Mouse (Mus musculus) liver, embryonic 16.5 days (tissue): ENCODE data around the gene Naa35. TPM values are rescaled to one million over a fixed set of nuclear protein-coding genes. Genes with fewer than 3 reads are reported as not detected.

Source experiments
- ATAC-seq: fragments of 200-750 bp; cut with Nextera tagmentation; 2 replicates; pipeline ENCODE4 v1.8.0; 2017; ENCODE audit warnings: low read depth, mild to moderate bottlenecking, moderate number of reproducible peaks, moderate library complexity
- H3K27ac ChIP-seq: fragments of 300-500 bp; sonication (generic); 2 replicates; pipeline ENCODE4 v1.5.1; 2014; ENCODE audit warnings: mild to moderate bottlenecking, low read length
- H3K27me3 ChIP-seq: fragments of 300-500 bp; sonication (generic); 2 replicates; pipeline ENCODE4 v1.6.1; 2014; ENCODE audit warnings: low read depth, low read length, mixed read lengths; ENCODE audit not compliant: control insufficient read depth, insufficient read depth
- H3K36me3 ChIP-seq: fragments of 300-500 bp; sonication (generic); 2 replicates; pipeline ENCODE4 v1.6.1; 2014; ENCODE audit warnings: mild to moderate bottlenecking; ENCODE audit not compliant: control insufficient read depth, insufficient read depth
- H3K4me1 ChIP-seq: fragments of 300-500 bp; sonication (generic); 2 replicates; pipeline ENCODE4 v1.6.1; 2014; ENCODE audit warnings: low read depth, low read length, mixed read lengths; ENCODE audit not compliant: control insufficient read depth
- H3K4me2 ChIP-seq: fragments of 300-500 bp; sonication (generic); 2 replicates; pipeline ENCODE4 v1.6.1; 2014; ENCODE audit warnings: low read depth, low read length, mixed read lengths
- H3K4me3 ChIP-seq: fragments of 300-500 bp; sonication (generic); 2 replicates; pipeline ENCODE4 v1.5.1; 2014; ENCODE audit warnings: low read depth, mild to moderate bottlenecking, low read length
- H3K9ac ChIP-seq: fragments of 300-500 bp; sonication (generic); 2 replicates; pipeline ENCODE4 v1.6.1; 2014; ENCODE audit warnings: low read depth, low read length
- H3K9me3 ChIP-seq: fragments of 300-500 bp; sonication (generic); replicated peaks from 2 replicates; pipeline ENCODE4 v1.6.1; 2016; ENCODE audit warnings: low read length; ENCODE audit not compliant: control insufficient read depth
- WGBS: fragments of 180-500 bp; shearing (Covaris S2); extraction: QIAGEN DNeasy Blood & Tissue Kit; methylation state at CpG from one replicate; pipeline ENCODE4 v1.1.7; 2014; ENCODE audit not compliant: insufficient replicate concordance; 5-methylcytosine and 5-hydroxymethylcytosine counted together
- polyA plus RNA-seq: library from polyadenylated mRNA; unstranded; fragments of >200 nt; fragmentation: Nextera tagmentation; extraction: Ambion mirVana; gene quantifications from 2 replicates; pipeline ENCODE4 v1.2.1, GENCODE M21; 2015

Naa35 gene
- polyA plus RNA-seq, 1 experiment from 2014 or later = 23.0 TPM

DNA sequence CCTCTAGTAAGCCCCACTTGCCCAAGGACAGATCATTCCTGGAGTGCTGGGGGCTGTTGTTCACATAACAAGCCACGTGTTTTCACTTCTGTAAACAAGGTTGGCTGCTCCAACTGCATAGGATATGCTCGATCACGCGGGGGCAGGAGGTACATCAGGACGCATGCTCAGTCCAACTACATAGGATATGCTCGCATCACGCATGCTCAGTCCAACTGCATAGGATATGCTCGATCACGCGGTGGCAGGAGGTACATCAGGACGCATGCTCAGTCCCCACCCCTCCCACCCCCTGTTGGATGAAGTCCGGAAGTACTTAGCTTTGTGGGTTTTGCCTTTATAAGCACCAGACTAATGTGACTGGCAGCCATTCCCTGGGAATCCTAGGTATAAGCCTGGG is 76.9 kb downstream of the Naa35 start:
- 91% methylated on average over 12 of the region's 12 CpGs for WGBS
- Histone ChIP-seq H3K27me3 (no peaks in the 10 kb centered on the region), H3K36me3 (peaks cover 56% of the 10 kb centered on the region), H3K9ac (no peak overlapping the region), H3K4me1 (peaks cover 3% of the 10 kb centered on the region; the same call in 1 of the 2 replicates), H3K9me3 (no peaks in the 10 kb centered on the region), H3K27ac (no peak overlapping the region), H3K4me2 (no peak overlapping the region), H3K4me3 (no peak overlapping the region)
- ATAC-seq = no peak

DNA sequence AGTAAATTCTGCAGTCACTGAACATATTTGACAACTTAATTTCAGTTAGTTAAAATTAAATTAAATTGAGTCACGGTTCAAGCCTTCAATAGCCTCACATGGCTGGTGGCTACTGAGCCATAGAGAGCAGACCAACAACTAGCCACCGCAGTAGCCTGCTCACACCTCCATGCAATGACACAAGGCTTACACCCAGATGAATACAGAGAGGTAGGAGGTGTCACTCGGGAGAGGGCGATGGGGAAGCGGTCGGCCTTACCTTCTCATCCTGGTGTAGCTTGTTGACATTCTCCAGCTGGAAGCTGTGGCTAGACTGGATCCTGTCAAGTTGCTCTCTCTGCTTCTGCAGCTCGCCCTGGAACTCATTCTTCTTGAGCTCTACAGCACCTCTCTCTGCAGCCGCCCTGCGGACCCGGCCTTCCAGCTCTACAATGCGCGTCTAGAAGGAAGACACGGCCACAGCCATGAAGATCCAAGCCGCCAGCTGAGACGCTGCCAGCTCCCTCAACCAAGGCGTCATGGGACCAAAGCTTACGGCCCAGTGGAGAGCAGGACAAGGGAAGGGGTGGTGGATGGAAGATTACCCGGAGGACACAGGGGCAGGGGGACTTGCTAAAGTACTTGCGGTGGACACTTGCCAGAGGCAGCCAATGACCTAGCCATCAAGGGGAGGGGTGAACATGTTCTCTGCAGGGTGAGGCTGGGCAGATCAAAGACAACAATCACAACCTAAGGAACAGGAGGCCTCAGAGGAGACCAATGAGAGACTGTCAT is 79.1 kb downstream of the Naa35 start:
- ATAC-seq = no peak
- 92% methylated on average over 19 of the region's 19 CpGs for WGBS
- Histone ChIP-seq H3K27me3 (no peaks in the 10 kb centered on the region), H3K4me1 (peaks cover 21% of the 10 kb centered on the region), H3K4me3 (no peak overlapping the region), H3K9me3 (no peaks in the 10 kb centered on the region), H3K9ac (no peak overlapping the region), H3K36me3 (peaks cover 46% of the 10 kb centered on the region), H3K27ac (no peak overlapping the region), H3K4me2 (no peak overlapping the region)

DNA sequence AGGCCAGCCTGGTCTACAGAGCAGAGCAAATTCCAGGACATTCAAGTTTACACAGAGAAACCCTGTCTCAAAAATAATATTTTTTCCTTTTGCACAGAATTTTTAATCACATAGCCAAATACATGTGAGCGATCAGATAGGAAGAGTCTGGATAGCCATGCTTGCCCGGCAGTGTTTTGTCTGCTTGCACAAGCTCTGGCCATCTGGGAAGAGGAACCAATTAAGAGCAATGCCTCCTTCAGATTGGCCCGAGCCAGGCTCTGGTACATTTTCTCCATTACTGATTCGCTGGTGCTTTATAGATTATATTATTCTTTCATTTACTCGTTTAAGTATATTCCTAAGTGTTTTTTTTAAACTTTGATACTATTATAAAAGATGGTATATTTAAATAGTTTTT is 82.7 kb downstream of the Naa35 start:
- Histone ChIP-seq H3K4me2 (no peak overlapping the region), H3K4me3 (no peak overlapping the region), H3K27me3 (no peaks in the 10 kb centered on the region), H3K27ac (no peak overlapping the region), H3K9ac (no peak overlapping the region), H3K9me3 (no peaks in the 10 kb centered on the region), H3K36me3 (peaks cover 27% of the 10 kb centered on the region), H3K4me1 (peaks cover 34% of the 10 kb centered on the region)
- no peak for ATAC-seq
- WGBS = 61% methylated on average over 5 of the region's 5 CpGs

- Histone ChIP-seq H3K36me3 (peaks cover 23% of the 10 kb centered on the region), H3K4me1 (peaks cover 40% of the 10 kb centered on the region)
Observed at GRCm38 (mm10) chr13:59668501-59669093, 83.5 kb downstream of the Naa35 start.

DNA sequence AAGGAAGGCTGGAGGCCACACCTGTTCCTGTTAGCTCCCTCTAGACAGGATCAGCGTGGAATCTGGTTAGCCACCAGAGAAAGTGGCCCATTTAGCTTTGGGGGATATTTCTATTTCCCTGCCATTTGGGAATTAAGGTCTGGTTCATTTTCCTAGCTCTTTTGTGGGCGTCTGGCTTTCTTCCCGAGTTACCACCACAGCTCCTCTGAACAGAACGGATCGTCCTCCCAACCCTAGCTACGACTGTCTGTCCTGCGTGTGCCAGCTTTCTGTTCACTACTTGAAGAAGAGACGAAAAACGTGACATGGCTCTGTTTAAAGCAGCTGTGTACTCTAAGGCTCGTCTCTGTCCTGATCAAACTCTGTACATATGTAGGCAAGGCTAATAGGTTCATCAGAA is 84.9 kb downstream of the Naa35 start:
- Histone ChIP-seq H3K4me3 (no peak overlapping the region), H3K4me1 (peaks cover 47% of the 10 kb centered on the region), H3K9me3 (no peaks in the 10 kb centered on the region), H3K36me3 (peaks cover 11% of the 10 kb centered on the region), H3K4me2 (no peak overlapping the region), H3K9ac (no peak overlapping the region), H3K27me3 (no peaks in the 10 kb centered on the region), H3K27ac (peak overlapping the region; percentile 95)
- ATAC-seq = no peak
- 87% methylated on average over 10 of the region's 10 CpGs for WGBS

More at GRCm38 (mm10) chr13:59668501-59669093, 83.5 kb downstream of the Naa35 start:
- H3K27ac ChIP-seq = peak overlapping the region; percentile 95
- ATAC-seq = peak; percentile 99
- H3K4me3 ChIP-seq = peak overlapping the region; percentile 46
- H3K9me3 ChIP-seq = no peaks in the 10 kb centered on the region
- WGBS = 4% methylated on average over 11 of the region's 11 CpGs
- peak overlapping the region; percentile 71 for H3K4me2 ChIP-seq
- H3K27me3 ChIP-seq = no peaks in the 10 kb centered on the region
- H3K9ac ChIP-seq = peak overlapping the region; percentile 62

- Histone ChIP-seq H3K36me3 (peaks cover under 1% of the 10 kb centered on the region; the same call in 1 of the 2 replicates), H3K4me1 (peaks cover 55% of the 10 kb centered on the region), H3K27ac (no peak overlapping the region), H3K9ac (no peak overlapping the region), H3K9me3 (no peaks in the 10 kb centered on the region), H3K4me2 (no peak overlapping the region), H3K27me3 (no peaks in the 10 kb centered on the region), H3K4me3 (no peak overlapping the region)
- ATAC-seq = no peak
- WGBS = 38% methylated on average over 2 of the region's 2 CpGs
Observed at GRCm38 (mm10) chr13:59671521-59671920, 86.5 kb downstream of the Naa35 start.

DNA sequence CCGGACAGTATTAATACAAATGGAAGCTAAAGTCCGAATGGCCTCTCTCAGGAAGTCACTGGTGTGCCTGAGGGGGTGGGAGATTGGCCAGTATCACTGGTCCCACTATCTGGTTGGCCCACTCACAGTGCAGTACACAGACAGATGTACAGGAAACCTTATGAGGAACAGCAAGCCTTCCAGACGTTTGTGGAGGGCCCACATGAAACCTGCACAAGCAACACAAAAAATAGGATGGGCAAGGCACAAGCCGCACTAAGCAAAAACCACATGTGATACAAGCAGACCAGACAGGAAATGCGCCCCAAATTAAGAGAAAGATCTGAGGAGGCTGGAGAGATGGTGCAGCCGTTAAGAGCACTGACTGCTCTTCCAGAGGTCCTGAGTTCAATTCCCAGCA is 87.2 kb downstream of the Naa35 start:
- 19% methylated on average over 6 of the region's 6 CpGs for WGBS
- H3K9ac ChIP-seq = peak overlapping the region; percentile 43; the same call in 1 of the 2 replicates

DNA sequence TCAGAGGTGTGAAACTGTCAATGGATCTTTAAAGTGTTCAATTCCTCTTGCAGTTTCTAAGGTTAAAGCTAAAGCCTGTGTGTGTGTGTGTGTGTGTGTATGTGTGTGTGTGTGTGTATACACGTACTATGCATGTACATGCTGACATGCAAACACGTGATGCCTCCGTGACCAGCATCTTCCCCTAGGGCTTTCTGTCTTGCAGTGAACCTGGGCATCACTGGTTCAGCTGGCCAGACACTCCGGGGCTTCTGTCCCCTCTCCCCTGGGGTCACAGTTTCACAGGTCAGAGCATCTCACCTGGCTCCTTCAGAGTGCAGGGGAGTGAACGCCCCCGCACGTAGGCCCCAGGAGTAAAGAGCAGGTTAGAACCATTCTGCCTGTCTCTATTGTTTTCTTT is 88.5 kb downstream of the Naa35 start:
- 77% methylated on average over 7 of the region's 7 CpGs for WGBS
- H3K9me3 ChIP-seq = no peaks in the 10 kb centered on the region
- no peaks in the 10 kb centered on the region for H3K27me3 ChIP-seq
- peak overlapping the region; percentile 44 for H3K9ac ChIP-seq
- peaks cover 45% of the 10 kb centered on the region for H3K4me1 ChIP-seq
- H3K27ac ChIP-seq = no peak overlapping the region
- no peak for ATAC-seq
- H3K4me2 ChIP-seq = peak overlapping the region; percentile 75
- no peaks in the 10 kb centered on the region for H3K36me3 ChIP-seq
- H3K4me3 ChIP-seq = peak overlapping the region; percentile 33

More for the DNA sequence above, 87.2 kb downstream of the Naa35 start:
- Histone ChIP-seq H3K36me3 (no peaks in the 10 kb centered on the region), H3K4me2 (peak overlapping the region; percentile 25), H3K27ac (peak overlapping the region; percentile 9), H3K9me3 (no peaks in the 10 kb centered on the region), H3K27me3 (no peaks in the 10 kb centered on the region), H3K4me1 (peaks cover 55% of the 10 kb centered on the region), H3K4me3 (0 out of 2 replicates have a peak overlapping the region, but pooled peaks have one; percentile 2)
- no peak for ATAC-seq

DNA sequence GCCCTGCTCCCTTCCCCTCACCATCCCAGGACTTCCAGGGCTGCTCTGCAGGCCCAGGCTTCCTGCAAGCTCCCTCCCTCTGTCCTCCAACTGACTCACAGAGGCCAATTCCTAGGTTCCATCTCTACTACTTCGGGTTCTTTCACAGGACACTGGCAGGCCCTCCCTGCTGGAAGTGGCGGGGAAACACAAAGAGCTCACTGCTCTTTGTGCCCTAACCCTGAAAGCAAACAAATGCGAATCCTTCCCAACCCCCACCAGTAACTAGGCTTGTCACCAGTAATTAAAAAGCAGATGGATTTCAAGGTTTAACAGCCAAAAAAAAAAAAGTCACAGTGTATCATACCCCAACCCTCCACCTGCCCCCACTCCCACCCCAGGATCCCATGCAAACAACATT is 89.2 kb downstream of the Naa35 start:
- Histone ChIP-seq H3K4me1 (peaks cover 39% of the 10 kb centered on the region), H3K9ac (peak overlapping the region; percentile 92), H3K27me3 (no peaks in the 10 kb centered on the region), H3K4me3 (peak overlapping the region; percentile 79), H3K27ac (peak overlapping the region; percentile 1; the same call in 1 of the 2 replicates), H3K36me3 (no peaks in the 10 kb centered on the region), H3K4me2 (peak overlapping the region; percentile 75), H3K9me3 (no peaks in the 10 kb centered on the region)
- WGBS = 11% methylated on average over 3 of the region's 3 CpGs
- ATAC-seq = no peak
